ENCODE assay signal across 11 mouse cellular contexts in the genomic region with DNA sequence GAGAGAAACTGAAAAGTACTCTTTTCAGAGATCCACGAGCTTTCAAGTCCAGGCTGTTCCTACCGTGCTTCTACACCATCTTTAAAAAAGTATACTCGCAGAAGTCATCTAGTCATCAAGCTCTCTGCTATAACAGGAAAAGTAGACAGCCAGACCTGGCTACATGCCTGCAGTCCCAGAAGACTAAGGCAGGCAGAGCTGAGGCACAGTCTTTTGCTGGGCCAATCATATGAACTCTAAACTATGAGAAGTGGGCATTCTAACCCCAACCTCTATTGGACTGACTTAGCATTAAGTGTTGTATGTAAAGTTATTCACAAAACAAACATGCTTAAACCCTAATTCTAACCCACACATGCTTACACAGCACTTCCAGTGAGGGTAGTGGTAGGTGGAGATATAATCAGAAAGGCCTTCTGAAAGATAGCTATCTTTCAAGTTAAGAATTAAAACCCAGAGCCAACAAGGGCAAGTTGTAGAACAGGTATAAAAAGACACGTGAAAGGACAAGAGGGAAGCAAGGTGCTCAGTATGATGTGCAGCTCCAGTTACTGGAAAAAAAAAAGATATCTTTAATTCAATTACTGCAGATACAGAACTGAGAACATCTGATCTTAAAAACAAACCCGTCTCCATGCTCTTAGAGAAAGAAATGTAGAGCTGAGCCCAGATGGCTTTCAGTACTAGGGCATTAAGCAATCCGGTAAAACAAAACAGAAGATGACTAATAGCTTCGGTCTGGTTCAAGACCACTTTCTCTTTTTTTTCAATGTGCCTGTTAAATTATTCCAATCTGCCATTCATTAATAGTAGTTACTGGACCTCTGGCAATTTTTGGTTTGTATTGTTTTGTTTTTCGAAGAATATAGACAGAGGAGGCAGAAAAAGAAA. TPM values are rescaled to one million over a fixed set of nuclear protein-coding genes. Genes with fewer than 3 reads are reported as not detected.
DNase-seq lines count a peak whose midpoint lies in the region; TF ChIP-seq lines count a peak whose summit lies in the region.
"Had no signal": no experiment of that assay in that cellular context is flagged by ENCODE, and none has a peak within 500 bp of the region (broad histone marks: within the 10 kb centered on the region; RNA-seq: fewer than 3 reads in every experiment).

No protein-coding gene starts in this region.

- no peak overlapping the region for H3ac ChIP-seq in C2C12 (ENCODE audit: control insufficient read depth, insufficient read length, low read depth)

- DNase-seq in adrenal gland, postnatal 25 days: peak; percentile 3
- DNase-seq in adrenal gland, postnatal 10 days: no peak
- peak; percentile 21 for DNase-seq in kidney, postnatal 10 days
- DNase-seq in kidney, adult 9 months: no peak
- peak; percentile 68 for DNase-seq in fibroblast of lung, adult 2 months (ENCODE audit: low read depth)
- DNase-seq in cerebellum, postnatal 36 days: no peak
- no peak for DNase-seq in spleen, postnatal 10 days (ENCODE audit: low spot score in 2 of 2)
- DNase-seq: right cerebral cortex, postnatal 25 days had no signal

- peaks cover 34% of the 10 kb centered on the region for H3K79me3 ChIP-seq in C2C12 (ENCODE audit: low read depth)

- no peaks in the 10 kb centered on the region for H3K27me3 ChIP-seq in C2C12 (ENCODE audit: control insufficient read depth, insufficient read depth, insufficient read length)
- H3K27me3 ChIP-seq: megakaryocyte, embryonic 14.5 days had no signal

- peaks cover 43% of the 10 kb centered on the region for H3K36me3 ChIP-seq in C2C12 (ENCODE audit: control insufficient read depth, insufficient read depth)

- no peak overlapping the region for H3K4me3 ChIP-seq in C2C12 (ENCODE audit: insufficient read depth, poor library complexity, severe bottlenecking)
- H3K4me3 ChIP-seq: limb, embryonic 10.5 days; megakaryocyte, embryonic 14.5 days had no signal

- peaks cover 73% of the 10 kb centered on the region for H3K79me2 ChIP-seq in C2C12 (ENCODE audit: control insufficient read depth, insufficient read depth)

- no peak for TF ChIP-seq CTCF in C2C12 (IDR thresholded peaks at IDR 0.05; ENCODE audit: control insufficient read depth, insufficient read depth, insufficient read length)

TF ChIP-seq in C2C12, 6 proteins besides CTCF, POLR2A, EP300 and RAD21:
- TF ChIP-seq CEBPB (IDR thresholded peaks at IDR 0.05; ENCODE audit: low read depth): peak; percentile 94
- TF ChIP-seq MYOD1 (IDR thresholded peaks at IDR 0.05; ENCODE audit: control insufficient read depth, insufficient read length, low read depth): no peak

RNA-seq across cellular contexts. Expression of a gene that starts 50.0 kb away (rescaled TPM):
- 64.5 and 70.8 TPM in 2 replicates for total RNA-seq in adrenal gland, postnatal 25 days (2021)
- total RNA-seq in adrenal gland, postnatal 10 days (2021): 10 to 100 TPM; 55.8 to 79.6 TPM
- polyA plus RNA-seq in C2C12 (2012; fragmentation: generic; extraction: Trizol): 40.0 TPM

Comparison
In these comparisons a context has a peak if more than half of its experiments do, and no peak if none do; other contexts are left out.
1. DNase-seq: peak in adrenal gland, postnatal 25 days (single experiment), kidney, postnatal 10 days (single experiment) and fibroblast of lung, adult 2 months (single experiment); none in adrenal gland, postnatal 10 days (single experiment), kidney, adult 9 months (single experiment), cerebellum, postnatal 36 days (0 of 2) and spleen, postnatal 10 days (0 of 2).